Mouse (Mus musculus) cortical plate, adult 2 months (tissue): ENCODE data around the gene Mapkbp1. TPM values are rescaled to one million over a fixed set of nuclear protein-coding genes. Genes with fewer than 3 reads are reported as not detected.

Experiments used
- H3K27ac ChIP-seq: fragments of 200-500 bp; 2 replicates; pipeline ENCODE4 v1.5.1; 2012; ENCODE audit warnings: low read length, control low read depth, inconsistent platforms; ENCODE audit not compliant: insufficient read depth
- H3K4me1 ChIP-seq: fragments of 200-500 bp; 2 replicates; pipeline ENCODE4 v1.6.1; 2011; ENCODE audit warnings: low read length; ENCODE audit not compliant: control insufficient read depth, insufficient read depth
- H3K4me3 ChIP-seq: fragments of 200-500 bp; 2 replicates; pipeline ENCODE4 v1.5.1; 2011; ENCODE audit warnings: mild to moderate bottlenecking, low read length, control low read depth; ENCODE audit not compliant: insufficient read depth
- CTCF ChIP-seq: fragments of 200-500 bp; IDR thresholded peaks from 2 replicates; pipeline ENCODE4 v1.5.1; 2011; ENCODE audit warnings: mild to moderate bottlenecking, control low read depth, low read length; ENCODE audit not compliant: insufficient read depth; ENCODE audit errors: extremely low read depth
- POLR2A ChIP-seq: fragments of 200-500 bp; IDR thresholded peaks from 2 replicates; pipeline ENCODE4 v1.6.1; 2011; ENCODE audit warnings: mild to moderate bottlenecking, low read length, control low read depth; ENCODE audit not compliant: insufficient read depth; ENCODE audit errors: extremely low read depth
- polyA plus RNA-seq: library from polyadenylated mRNA; depleted of rRNA; stranded (reverse); fragments of >200 nt; gene quantifications from 2 replicates; pipeline ENCODE4 v1.2.3, GENCODE M21; 2012; rRNA removed

The Mapkbp1 gene
- 35.6 and 36.8 TPM in 2 replicates for polyA plus RNA-seq

DNA sequence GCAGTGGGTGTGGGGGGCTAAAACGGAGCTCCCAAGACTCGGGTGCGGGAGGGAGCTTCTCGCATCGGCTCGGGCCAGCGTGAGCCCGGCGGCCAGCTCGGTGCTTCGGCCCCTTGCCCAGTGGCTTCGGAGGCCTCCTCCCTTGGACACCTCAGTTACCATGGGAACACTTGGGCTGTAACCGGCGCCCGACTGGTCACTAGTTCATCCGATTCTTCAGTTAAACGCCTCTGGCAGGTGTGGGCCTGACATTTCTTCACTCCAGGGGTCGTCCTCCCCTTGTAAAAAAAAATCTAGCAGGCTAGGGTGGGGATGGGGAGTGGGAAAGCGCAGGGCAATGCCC is at the start of gene Mapkbp1:
Mapkbp1 (plus strand) TSS at position 163 of the 343 bp plus-strand sequence.
- Histone ChIP-seq H3K4me1 (peaks cover 9% of the 10 kb centered on the region), H3K27ac (peak within 1 kb of the TSS; percentile 14; the same call in 1 of the 2 replicates), H3K4me3 (peak within 1 kb of the TSS; percentile 94)
- TF ChIP-seq POLR2A (no peak), CTCF (no peak; the same call in 1 of the 2 replicates)

DNA sequence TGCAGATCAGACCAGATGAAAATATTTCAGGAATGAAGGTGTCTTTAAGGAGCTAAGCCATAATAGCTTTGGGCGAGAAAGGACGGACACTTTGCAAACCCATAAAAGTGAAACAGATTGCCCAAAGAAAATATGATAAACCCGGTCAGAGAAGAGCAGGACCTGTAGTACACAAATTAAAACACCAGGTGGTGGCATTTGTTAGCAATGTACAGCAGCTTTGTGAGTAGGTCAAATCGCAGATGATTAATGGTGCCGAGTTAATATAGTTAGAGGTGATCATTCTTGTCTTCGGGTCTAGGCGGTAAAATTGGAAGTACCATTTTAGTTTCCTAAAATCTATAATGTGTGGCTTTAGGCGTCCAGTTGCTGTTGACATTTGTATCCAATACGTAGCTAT is 1.9 kb upstream of the Mapkbp1 start:
- Histone ChIP-seq H3K27ac (no peak overlapping the region), H3K4me3 (no peak overlapping the region), H3K4me1 (peaks cover 6% of the 10 kb centered on the region)
- TF ChIP-seq CTCF: peak; percentile 36; the same call in 1 of the 2 replicates
- TF ChIP-seq POLR2A: no peak

DNA sequence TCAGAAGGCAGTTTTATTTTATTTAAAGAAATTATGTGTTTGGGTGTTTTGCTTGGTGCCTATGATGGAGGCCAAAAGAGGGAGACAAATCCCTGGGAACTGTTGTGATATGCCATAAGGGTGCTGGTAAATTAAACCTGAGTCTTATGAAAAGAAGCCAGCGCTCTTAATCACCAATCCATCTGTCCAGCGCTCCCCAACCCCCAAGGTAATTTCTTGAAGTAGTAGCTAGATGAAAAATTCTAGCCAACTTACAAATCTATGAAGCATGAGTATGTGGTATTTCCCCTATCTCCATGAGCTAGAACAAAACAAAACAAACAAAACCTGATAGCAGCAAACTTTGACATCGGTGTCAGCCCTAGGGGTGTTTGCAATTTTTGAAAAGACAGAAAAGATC is 1.2 kb upstream of the Mapkbp1 start:
- Histone ChIP-seq H3K27ac (no peak overlapping the region), H3K4me3 (no peak overlapping the region)
- TF ChIP-seq CTCF: no peak
- no peak for TF ChIP-seq POLR2A

DNA sequence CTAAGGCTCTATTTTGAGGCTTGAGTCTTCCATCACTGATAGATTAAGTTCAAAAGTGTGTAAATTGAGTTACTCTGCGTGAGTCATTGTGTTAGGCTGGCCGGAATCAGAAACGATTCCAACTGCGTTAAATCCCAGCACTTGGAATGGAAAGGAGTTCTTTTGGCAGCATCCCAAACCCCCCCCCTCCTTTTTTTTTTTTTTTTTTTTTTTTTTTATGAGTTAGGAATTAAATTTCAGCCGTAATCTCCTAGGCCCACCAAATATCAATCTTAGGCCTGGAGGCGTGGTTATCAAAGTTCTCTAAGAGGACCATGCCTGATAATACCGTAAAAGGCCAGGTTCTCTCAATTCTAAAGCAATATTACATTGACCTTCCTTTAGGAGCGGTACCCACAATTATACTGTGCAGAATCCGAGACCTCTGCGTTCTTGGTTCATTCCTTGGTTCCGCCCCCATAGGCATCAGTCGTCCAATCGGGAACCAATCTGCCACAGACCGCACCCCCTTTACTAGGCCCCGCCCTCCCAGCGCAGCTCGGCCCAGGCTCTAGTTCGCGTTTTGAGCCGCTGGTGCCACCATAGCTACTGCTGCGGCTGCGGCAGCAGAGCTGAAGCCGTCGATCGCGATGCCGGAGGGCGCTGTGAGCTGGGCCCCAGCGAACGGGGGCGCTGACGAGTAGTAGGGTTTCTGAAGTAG is 512 bp upstream of the Mapkbp1 start:
- Histone ChIP-seq H3K4me3 (peak overlapping the region; percentile 94), H3K4me1 (peaks cover 8% of the 10 kb centered on the region), H3K27ac (peak overlapping the region; percentile 14; the same call in 1 of the 2 replicates)
- TF ChIP-seq POLR2A (peak; percentile 91), CTCF (0 out of 2 replicates have a peak, but pooled peaks have one; percentile 14)

More for the DNA sequence above, 1.2 kb upstream of the Mapkbp1 start:
- H3K4me1 ChIP-seq: peaks cover 8% of the 10 kb centered on the region

DNA sequence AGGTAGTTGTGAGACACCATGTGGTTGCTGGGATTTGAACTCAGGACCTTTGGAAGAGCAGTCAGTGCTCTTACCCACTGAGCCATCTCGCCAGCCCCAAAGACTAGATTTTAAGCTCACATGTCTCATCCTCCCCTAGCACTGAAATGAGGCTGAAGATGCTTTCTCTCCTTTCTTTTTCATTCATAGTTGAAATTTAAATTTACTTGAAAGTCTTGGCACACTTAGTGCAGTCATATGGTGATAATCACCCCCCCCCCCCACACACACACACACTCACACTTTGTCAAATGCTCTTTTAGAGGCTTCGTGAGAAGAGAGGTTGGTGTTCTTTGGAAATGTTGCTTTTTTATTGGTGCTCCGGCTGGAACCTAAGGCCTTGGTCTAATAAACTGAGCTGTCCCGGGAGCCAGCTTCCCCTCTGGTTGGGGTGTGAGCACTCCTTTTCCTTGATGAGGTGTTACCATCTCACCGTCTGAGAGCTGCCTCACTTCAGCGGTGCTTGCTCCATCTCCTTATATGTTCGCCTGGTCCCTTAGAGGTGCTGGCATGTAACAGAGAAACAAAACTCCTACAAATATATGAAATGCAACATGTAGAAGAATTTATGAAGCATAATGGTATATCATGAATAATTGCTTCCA is 8.0 kb downstream of the Mapkbp1 start:
- no peak for TF ChIP-seq CTCF
- TF ChIP-seq POLR2A: no peak
- Histone ChIP-seq H3K4me1 (peaks cover 3% of the 10 kb centered on the region), H3K4me3 (no peak overlapping the region), H3K27ac (no peak overlapping the region)

DNA sequence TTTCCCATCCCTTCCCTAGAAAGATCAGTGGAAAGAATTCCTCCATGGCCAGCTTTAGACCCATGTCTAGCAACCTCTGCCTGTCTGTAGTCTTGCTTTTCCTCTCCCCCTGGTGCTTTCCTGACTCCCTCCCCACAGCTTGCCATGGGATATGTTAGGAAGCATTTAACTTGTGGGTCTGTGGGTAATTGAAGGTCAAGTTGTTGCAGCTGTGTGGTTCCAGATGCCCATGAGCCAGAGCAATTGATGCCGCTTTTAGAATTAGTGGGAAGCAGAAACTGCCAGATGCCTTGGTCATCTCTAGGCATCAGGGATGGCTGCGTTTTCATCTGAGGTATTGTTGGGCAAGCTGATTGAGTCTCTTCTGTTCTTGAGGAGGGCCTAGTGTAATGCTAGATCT is 9.1 kb downstream of the Mapkbp1 start:
- Histone ChIP-seq H3K27ac (no peak overlapping the region), H3K4me1 (peaks cover 3% of the 10 kb centered on the region), H3K4me3 (no peak overlapping the region)
- TF ChIP-seq CTCF (no peak), POLR2A (no peak)

DNA sequence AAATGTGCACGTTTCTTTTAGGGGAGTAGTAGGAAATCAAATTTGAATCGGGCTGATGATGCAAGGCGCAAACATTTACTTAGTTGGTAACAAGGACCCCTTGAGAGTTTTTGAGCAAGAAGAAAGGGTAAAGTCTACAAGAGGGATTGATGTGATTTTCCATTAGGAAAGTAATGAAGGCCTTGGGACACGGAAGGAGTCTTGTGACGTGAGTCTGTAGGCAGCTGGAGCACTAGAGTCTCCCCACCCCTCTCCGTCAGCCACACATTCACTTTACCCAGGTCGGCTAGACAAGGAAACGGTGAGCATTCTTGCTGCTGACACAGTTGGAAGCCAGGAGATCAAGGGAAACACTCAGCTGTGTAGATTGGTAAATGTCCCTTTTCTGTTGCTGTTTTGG is 13.4 kb downstream of the Mapkbp1 start:
- H3K4me1 ChIP-seq: peaks cover 6% of the 10 kb centered on the region
- no peak overlapping the region for H3K27ac ChIP-seq
- TF ChIP-seq POLR2A: no peak
- TF ChIP-seq CTCF: no peak
- H3K4me3 ChIP-seq: no peak overlapping the region

DNA sequence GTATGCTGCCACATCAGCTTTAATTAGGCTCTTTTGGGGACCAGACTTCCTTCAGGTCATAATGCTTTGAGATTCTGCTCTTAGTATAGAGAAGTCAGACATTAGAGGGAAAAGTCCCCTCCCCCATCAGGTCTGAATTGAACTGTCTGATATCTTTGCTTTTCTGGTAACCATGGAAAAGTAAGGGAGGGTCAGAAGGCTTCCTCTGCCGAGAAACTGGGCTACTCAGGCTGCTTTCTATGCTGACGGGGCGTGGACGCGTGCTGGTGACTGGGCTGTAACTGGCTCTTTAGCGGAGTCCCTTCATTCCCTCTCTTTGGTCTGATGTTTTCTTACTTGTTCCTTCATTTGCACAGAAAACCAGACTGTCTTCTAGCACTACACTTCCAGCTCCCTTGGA is 13.9 kb downstream of the Mapkbp1 start:
- Histone ChIP-seq H3K4me3 (no peak overlapping the region), H3K27ac (no peak overlapping the region), H3K4me1 (peaks cover 6% of the 10 kb centered on the region)
- no peak for TF ChIP-seq POLR2A
- no peak for TF ChIP-seq CTCF

DNA sequence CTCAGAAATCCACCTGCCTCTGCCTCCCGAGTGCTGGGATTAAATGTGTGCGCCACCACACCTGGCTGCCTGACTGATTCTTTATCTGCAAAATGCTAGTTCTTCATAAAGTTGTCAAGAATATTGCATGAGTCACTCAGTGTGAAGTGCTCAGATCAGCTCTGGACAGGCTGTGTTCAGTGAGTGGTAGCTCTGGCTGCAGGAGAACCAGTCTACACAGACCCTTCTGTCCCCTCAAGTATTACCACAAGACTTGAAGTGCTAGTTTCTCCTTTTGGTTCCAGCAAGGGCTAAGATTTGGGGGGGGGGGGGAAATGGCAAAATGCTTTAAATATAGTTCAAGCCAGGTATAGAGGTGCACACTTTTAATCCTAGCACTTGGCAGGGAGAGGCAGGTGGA is 14.9 kb downstream of the Mapkbp1 start:
- Histone ChIP-seq H3K27ac (no peak overlapping the region), H3K4me3 (no peak overlapping the region), H3K4me1 (peaks cover 6% of the 10 kb centered on the region)
- TF ChIP-seq CTCF: no peak
- TF ChIP-seq POLR2A: no peak

DNA sequence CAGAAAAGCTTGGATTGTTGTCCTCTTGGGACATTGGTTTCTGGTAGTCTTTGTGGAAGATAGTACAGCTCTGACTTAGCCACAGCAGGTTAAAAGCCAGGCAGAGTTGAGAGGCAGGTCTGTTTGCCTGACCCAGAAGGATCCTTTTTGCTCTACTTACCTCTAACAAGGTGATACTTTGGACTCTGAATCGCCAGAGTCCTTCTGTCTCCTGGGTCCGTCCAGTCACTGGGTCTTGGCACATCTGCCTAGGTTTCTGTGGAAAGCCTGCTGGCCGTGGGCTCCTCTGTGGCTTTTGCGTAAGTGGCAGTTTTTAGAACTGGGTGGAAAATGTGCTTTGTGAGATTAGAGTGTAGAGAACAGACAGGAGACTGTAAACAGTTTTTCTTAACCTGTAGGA is 16.5 kb downstream of the Mapkbp1 start:
- H3K4me3 ChIP-seq: no peak overlapping the region
- H3K27ac ChIP-seq: no peak overlapping the region
- TF ChIP-seq POLR2A (no peak), CTCF (no peak)
- peaks cover 6% of the 10 kb centered on the region for H3K4me1 ChIP-seq
